Mouse (Mus musculus) midbrain, embryonic 13.5 days (tissue): ENCODE results near the gene Upb1. TPM values are rescaled to one million over a fixed set of nuclear protein-coding genes. Genes with fewer than 3 reads are reported as not detected.

Experiments used
- ATAC-seq: fragments of 200-750 bp; cut with Nextera tagmentation; 2 replicates; pipeline ENCODE4 v1.8.0; 2017; ENCODE audit warnings: mild to moderate bottlenecking, moderate TSS enrichment, moderate library complexity
- H3K27ac ChIP-seq: fragments of 300-500 bp; sonication (generic); 2 replicates; pipeline ENCODE4 v1.5.1; 2015; ENCODE audit warnings: inconsistent platforms, mild to moderate bottlenecking, moderate library complexity
- H3K27me3 ChIP-seq: fragments of 300-500 bp; sonication (generic); 2 replicates; pipeline ENCODE4 v1.6.1; 2015; ENCODE audit warnings: mild to moderate bottlenecking, inconsistent platforms
- H3K36me3 ChIP-seq: fragments of 300-500 bp; sonication (generic); 2 replicates; pipeline ENCODE4 v1.6.1; 2015; ENCODE audit warnings: mild to moderate bottlenecking, inconsistent platforms
- H3K4me1 ChIP-seq: fragments of 300-500 bp; sonication (generic); replicated peaks from 2 replicates; pipeline ENCODE4 v1.6.1; 2015; ENCODE audit warnings: inconsistent platforms
- H3K4me2 ChIP-seq: fragments of 300-500 bp; sonication (generic); replicated peaks from 2 replicates; pipeline ENCODE4 v1.6.1; 2015; ENCODE audit warnings: moderate library complexity, mild to moderate bottlenecking, inconsistent platforms
- H3K4me3 ChIP-seq: fragments of 300-500 bp; sonication (generic); replicated peaks from 2 replicates; pipeline ENCODE4 v1.5.1; 2015; ENCODE audit warnings: mild to moderate bottlenecking, inconsistent platforms
- H3K9ac ChIP-seq: fragments of 300-500 bp; sonication (generic); replicated peaks from 2 replicates; pipeline ENCODE4 v1.6.1; 2015; ENCODE audit warnings: mild to moderate bottlenecking, inconsistent platforms
- H3K9me3 ChIP-seq: fragments of 300-500 bp; sonication (generic); 2 replicates; pipeline ENCODE4 v1.6.1; 2016; ENCODE audit warnings: mild to moderate bottlenecking, inconsistent platforms
- WGBS: fragments of 180-500 bp; shearing (Covaris S2); methylation state at CpG from one replicate; pipeline ENCODE4 v1.1.7; 2015; 5-methylcytosine and 5-hydroxymethylcytosine counted together
- polyA plus RNA-seq: library from polyadenylated mRNA; unstranded; fragments of >200 nt; fragmentation: Nextera tagmentation; extraction: Ambion mirVana; gene quantifications from 2 replicates; pipeline ENCODE4 v1.2.1, GENCODE M21; 2015

Upb1 gene
- polyA plus RNA-seq, 1 experiment from 2014 or later = not detected

GRCm38 (mm10) chr10:75489522-75489921, 88.6 kb downstream of the Upb1 start:
- Histone ChIP-seq H3K36me3 (no peaks in the 10 kb centered on the region), H3K4me2 (no peak overlapping the region), H3K4me3 (no peak overlapping the region), H3K27ac (no peak overlapping the region), H3K9me3 (no peaks in the 10 kb centered on the region), H3K9ac (no peak overlapping the region), H3K4me1 (no peaks in the 10 kb centered on the region), H3K27me3 (no peaks in the 10 kb centered on the region)
- no peak for ATAC-seq
- 80% methylated on average over 2 of the region's 2 CpGs for WGBS

GRCm38 (mm10) chr10:75490731-75491130, 89.8 kb downstream of the Upb1 start:
- WGBS = 87% methylated on average over 2 of the region's 2 CpGs

More at GRCm38 (mm10) chr10:75490731-75491130, 89.8 kb downstream of the Upb1 start:
- H3K9me3 ChIP-seq = no peaks in the 10 kb centered on the region
- H3K9ac ChIP-seq = no peak overlapping the region
- no peak overlapping the region for H3K27ac ChIP-seq
- H3K4me1 ChIP-seq = no peaks in the 10 kb centered on the region
- H3K27me3 ChIP-seq = no peaks in the 10 kb centered on the region
- no peaks in the 10 kb centered on the region for H3K36me3 ChIP-seq
- H3K4me3 ChIP-seq = no peak overlapping the region
- no peak for ATAC-seq
- H3K4me2 ChIP-seq = no peak overlapping the region

Other genes with a start within 250 kb of the Upb1 start
- gene Specc1l, start 189.0 kb upstream of the Upb1 start, polyA plus RNA-seq = 36.7 and 38.7 TPM in 2 replicates
- 2.6 and 3.0 TPM in 2 replicates for gene Adora2a, start 84.2 kb upstream of the Upb1 start, polyA plus RNA-seq
- gene Snrpd3, start 116.4 kb downstream of the Upb1 start, polyA plus RNA-seq = 167 and 178 TPM in 2 replicates
- gene Gucd1, start 116.9 kb downstream of the Upb1 start, polyA plus RNA-seq = 23.7 and 27.3 TPM in 2 replicates
- gene Lrrc75b, start 159.2 kb downstream of the Upb1 start, polyA plus RNA-seq = 21.4 and 21.8 TPM in 2 replicates
- gene Ggt1, start 160.5 kb downstream of the Upb1 start, polyA plus RNA-seq = 0.76 and 0.94 TPM in 2 replicates
- 1.9 and 2.4 TPM in 2 replicates for gene Ggt5, start 188.2 kb downstream of the Upb1 start, polyA plus RNA-seq
- gene Susd2, start 242.9 kb downstream of the Upb1 start, polyA plus RNA-seq = 2.0 and 2.3 TPM in 2 replicates